Mouse (Mus musculus): ENCODE results near the gene Gpr84. TPM values are rescaled to one million over a fixed set of nuclear protein-coding genes. Genes with fewer than 3 reads are reported as not detected.

Gpr84 gene
- polyA plus RNA-seq, 1 experiment from 2014 or later, result 0.31 TPM

DNA sequence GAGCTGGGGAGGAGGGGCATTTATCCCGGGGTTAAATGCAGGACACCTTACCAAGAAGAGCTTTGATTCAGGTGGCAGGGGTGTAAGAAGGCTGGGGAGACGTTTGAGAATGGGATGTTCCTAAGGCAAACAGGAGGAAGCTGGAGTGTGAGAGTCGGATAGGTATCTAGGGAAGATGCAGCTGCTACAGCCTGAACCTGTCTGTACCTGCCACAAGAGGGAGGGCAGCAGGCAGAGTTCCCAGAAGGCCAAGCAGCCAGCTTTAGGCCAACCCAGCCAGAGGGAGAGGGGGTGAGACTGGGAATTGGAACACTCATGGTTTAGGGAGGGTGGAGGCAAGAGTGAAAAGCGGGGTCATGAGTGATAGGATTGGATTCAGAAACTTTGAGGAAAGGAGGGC is 30.4 kb upstream of the Gpr84 start:
- H3K27me3 ChIP-seq (ENCODE audit: control insufficient read depth, insufficient read depth, low read length), result peaks cover 12% of the 10 kb centered on the region
- H3K9ac ChIP-seq (ENCODE audit: low read length), result no peak overlapping the region
- H3K4me3 ChIP-seq (ENCODE audit: low read depth, low read length), result no peak overlapping the region
- peaks cover 22% of the 10 kb centered on the region for H3K4me1 ChIP-seq (ENCODE audit: control insufficient read depth, insufficient read depth, low read length)
- peaks cover 6% of the 10 kb centered on the region; the same call in 1 of the 2 replicates for H3K36me3 ChIP-seq (ENCODE audit: control insufficient read depth, insufficient read depth, low read length)
- no peak for ATAC-seq (ENCODE audit: insufficient number of reproducible peaks, low FRiP score, low TSS enrichment, low read depth)
- no peaks in the 10 kb centered on the region for H3K9me3 ChIP-seq (ENCODE audit: control insufficient read depth, low read length)
- H3K4me2 ChIP-seq (ENCODE audit: low read depth, severe bottlenecking), result no peak overlapping the region
- 15% methylated on average over 4 of the region's 4 CpGs for WGBS
- DNase-seq (ENCODE audit: low spot score), result peak; percentile 36
- no peak overlapping the region for H3K27ac ChIP-seq (replicated peaks; ENCODE audit: low read depth, low read length)

- Histone ChIP-seq H3K9me3 (ENCODE audit: control insufficient read depth, low read length) (no peaks in the 10 kb centered on the region), H3K9ac (ENCODE audit: low read length) (peak within 1 kb of the TSS; percentile 32), H3K4me3 (ENCODE audit: low read depth, low read length) (peak within 1 kb of the TSS; percentile 49), H3K36me3 (ENCODE audit: control insufficient read depth, insufficient read depth, low read length) (0 out of 2 replicates have a peak, but pooled peaks cover 2% of the 10 kb centered on the region), H3K4me2 (ENCODE audit: low read depth, severe bottlenecking) (peak within 1 kb of the TSS; percentile 88), H3K4me1 (ENCODE audit: control insufficient read depth, insufficient read depth, low read length) (peaks cover 26% of the 10 kb centered on the region), H3K27ac (replicated peaks; ENCODE audit: low read depth, low read length) (no peak within 1 kb of the TSS), H3K27me3 (ENCODE audit: control insufficient read depth, insufficient read depth, low read length) (peaks cover 12% of the 10 kb centered on the region)
- ATAC-seq (ENCODE audit: insufficient number of reproducible peaks, low FRiP score, low TSS enrichment, low read depth) (0 out of 2 replicates have a peak, but pooled peaks have one; percentile 14), DNase-seq (ENCODE audit: low spot score) (peak; percentile 65)
- WGBS, result under 1% methylated on average over 26 of the region's 26 CpGs
These were observed 29.5 kb upstream of the Gpr84 start, which contains the start of gene Zfp385a for GRCm38 (mm10) chr15:103339961-103340337. TSS of gene Zfp385a (minus strand) at chr15:103340093.

DNA sequence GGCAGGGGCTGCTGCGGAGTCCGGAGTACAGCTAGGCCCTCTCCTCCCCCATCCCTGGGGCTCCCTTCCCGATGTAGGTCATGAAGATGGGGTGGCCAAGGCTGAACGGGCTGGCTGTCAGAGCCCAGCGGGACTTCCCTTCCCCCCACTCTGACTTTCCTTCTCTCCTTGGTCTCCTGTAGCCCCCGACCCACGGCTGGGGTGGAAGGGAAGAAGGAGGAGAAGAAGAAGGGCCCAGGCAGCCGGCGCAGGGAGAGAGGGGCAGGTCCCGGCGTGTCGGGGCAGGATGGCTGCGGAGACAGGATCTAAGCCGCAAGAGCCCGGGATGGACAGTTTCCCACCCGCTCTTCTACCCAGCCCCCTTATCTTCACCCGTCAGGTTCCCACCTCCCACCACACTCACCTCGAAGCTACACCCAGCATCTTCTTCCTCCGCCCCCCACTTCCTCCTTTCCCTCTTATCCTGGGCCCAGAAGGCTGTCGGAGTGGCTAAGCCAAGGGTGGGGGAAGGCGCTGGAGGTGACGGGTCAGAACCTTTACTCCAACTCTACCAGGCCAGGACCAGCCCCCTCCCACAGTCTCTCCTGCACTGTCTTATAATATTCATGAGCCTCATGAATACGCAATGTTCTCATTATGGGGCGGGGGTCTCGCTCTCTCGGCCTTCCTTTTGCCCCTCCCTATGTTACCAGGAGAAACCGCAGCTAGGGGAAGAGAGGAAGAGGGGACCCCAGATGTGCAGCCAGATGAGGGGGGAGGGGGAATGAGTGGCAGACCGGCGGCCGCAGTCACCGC is 29.0 kb upstream of the Gpr84 start:
- 0 out of 2 replicates have a peak, but pooled peaks have one; percentile 7 for ATAC-seq (ENCODE audit: insufficient number of reproducible peaks, low FRiP score, low TSS enrichment, low read depth)
- peak; percentile 43 for DNase-seq (ENCODE audit: low spot score)
- WGBS, result 3% methylated on average over 30 of the region's 31 CpGs
- Histone ChIP-seq H3K9me3 (ENCODE audit: control insufficient read depth, low read length) (no peaks in the 10 kb centered on the region), H3K27me3 (ENCODE audit: control insufficient read depth, insufficient read depth, low read length) (peaks cover 12% of the 10 kb centered on the region), H3K4me2 (ENCODE audit: low read depth, severe bottlenecking) (peak overlapping the region; percentile 88), H3K9ac (ENCODE audit: low read length) (peak overlapping the region; percentile 32), H3K36me3 (ENCODE audit: control insufficient read depth, insufficient read depth, low read length) (no peaks in the 10 kb centered on the region), H3K4me3 (ENCODE audit: low read depth, low read length) (peak overlapping the region; percentile 49), H3K4me1 (ENCODE audit: control insufficient read depth, insufficient read depth, low read length) (peaks cover 31% of the 10 kb centered on the region), H3K27ac (replicated peaks; ENCODE audit: low read depth, low read length) (no peak overlapping the region)

GRCm38 (mm10) chr15:103338829-103339165 is 28.4 kb upstream of the Gpr84 start:
- Histone ChIP-seq H3K27ac (replicated peaks; ENCODE audit: low read depth, low read length) (no peak overlapping the region), H3K9ac (ENCODE audit: low read length) (no peak overlapping the region), H3K4me1 (ENCODE audit: control insufficient read depth, insufficient read depth, low read length) (peaks cover 37% of the 10 kb centered on the region), H3K4me3 (ENCODE audit: low read depth, low read length) (peak overlapping the region; percentile 49; the same call in 1 of the 2 replicates), H3K9me3 (ENCODE audit: control insufficient read depth, low read length) (no peaks in the 10 kb centered on the region), H3K36me3 (ENCODE audit: control insufficient read depth, insufficient read depth, low read length) (no peaks in the 10 kb centered on the region), H3K27me3 (ENCODE audit: control insufficient read depth, insufficient read depth, low read length) (peaks cover 12% of the 10 kb centered on the region), H3K4me2 (ENCODE audit: low read depth, severe bottlenecking) (peak overlapping the region; percentile 88)
- 23% methylated on average over 4 of the region's 4 CpGs for WGBS
- ATAC-seq (ENCODE audit: insufficient number of reproducible peaks, low FRiP score, low TSS enrichment, low read depth) (no peak), DNase-seq (ENCODE audit: low spot score) (no peak)

- H3K9ac ChIP-seq (ENCODE audit: low read length), result no peak overlapping the region
- no peak overlapping the region for H3K27ac ChIP-seq (replicated peaks; ENCODE audit: low read depth, low read length)
- H3K36me3 ChIP-seq (ENCODE audit: control insufficient read depth, insufficient read depth, low read length), result no peaks in the 10 kb centered on the region
- H3K27me3 ChIP-seq (ENCODE audit: control insufficient read depth, insufficient read depth, low read length), result peaks cover 12% of the 10 kb centered on the region
- no peak overlapping the region for H3K4me2 ChIP-seq (ENCODE audit: low read depth, severe bottlenecking)
- no peak for ATAC-seq (ENCODE audit: insufficient number of reproducible peaks, low FRiP score, low TSS enrichment, low read depth)
- DNase-seq (ENCODE audit: low spot score), result no peak
- no peak overlapping the region for H3K4me3 ChIP-seq (ENCODE audit: low read depth, low read length)
- H3K9me3 ChIP-seq (ENCODE audit: control insufficient read depth, low read length), result no peaks in the 10 kb centered on the region
- H3K4me1 ChIP-seq (ENCODE audit: control insufficient read depth, insufficient read depth, low read length), result peaks cover 43% of the 10 kb centered on the region
- 7% methylated on average over 11 of the region's 11 CpGs for WGBS
These were observed 26.7 kb upstream of the Gpr84 start for GRCm38 (mm10) chr15:103336996-103337667.

DNA sequence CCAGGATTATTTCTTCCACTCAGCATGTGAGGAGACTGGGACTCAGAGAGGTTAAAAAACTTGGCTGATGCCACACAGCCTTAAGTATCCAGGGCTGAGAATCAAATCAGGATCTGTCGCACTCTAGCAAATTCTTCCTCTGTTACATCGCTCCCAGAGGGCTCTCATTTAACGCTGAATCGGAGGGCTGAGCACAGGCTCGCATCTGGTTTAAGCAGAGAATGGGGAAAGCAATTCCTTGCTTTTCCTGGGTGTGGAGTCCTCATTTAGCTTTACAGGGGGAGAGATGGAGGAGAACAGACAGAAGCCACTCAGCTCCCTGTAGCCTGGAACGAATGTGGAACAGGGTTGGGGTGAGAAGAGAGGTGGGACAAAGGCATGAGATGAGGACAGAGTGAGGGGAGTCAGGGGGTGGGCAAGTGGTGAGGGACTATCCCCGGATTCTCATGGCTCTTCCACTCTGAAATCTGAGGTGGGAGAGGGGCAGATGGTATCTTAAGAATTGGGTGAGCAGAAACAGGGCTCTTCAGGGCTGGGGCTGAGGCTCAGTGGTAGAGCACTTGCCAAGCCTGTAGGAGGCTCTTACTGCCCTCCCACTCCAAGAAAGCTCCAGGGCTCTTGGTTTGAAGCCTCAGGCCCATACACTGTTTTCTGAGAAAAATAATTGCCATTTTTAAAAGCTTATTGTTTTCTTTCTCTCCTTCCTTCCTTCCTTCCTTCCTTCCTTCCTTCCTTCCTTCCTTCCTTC is 25.2 kb upstream of the Gpr84 start:
- DNase-seq (ENCODE audit: low spot score) (no peak), ATAC-seq (ENCODE audit: insufficient number of reproducible peaks, low FRiP score, low TSS enrichment, low read depth) (no peak)
- Histone ChIP-seq H3K36me3 (ENCODE audit: control insufficient read depth, insufficient read depth, low read length) (no peaks in the 10 kb centered on the region), H3K9ac (ENCODE audit: low read length) (no peak overlapping the region), H3K27me3 (ENCODE audit: control insufficient read depth, insufficient read depth, low read length) (peaks cover 7% of the 10 kb centered on the region), H3K9me3 (ENCODE audit: control insufficient read depth, low read length) (no peaks in the 10 kb centered on the region), H3K4me1 (ENCODE audit: control insufficient read depth, insufficient read depth, low read length) (peaks cover 39% of the 10 kb centered on the region), H3K4me2 (ENCODE audit: low read depth, severe bottlenecking) (no peak overlapping the region; the same call in 1 of the 2 replicates), H3K4me3 (ENCODE audit: low read depth, low read length) (no peak overlapping the region), H3K27ac (replicated peaks; ENCODE audit: low read depth, low read length) (no peak overlapping the region)
- 26% methylated on average over 7 of the region's 7 CpGs for WGBS

DNA sequence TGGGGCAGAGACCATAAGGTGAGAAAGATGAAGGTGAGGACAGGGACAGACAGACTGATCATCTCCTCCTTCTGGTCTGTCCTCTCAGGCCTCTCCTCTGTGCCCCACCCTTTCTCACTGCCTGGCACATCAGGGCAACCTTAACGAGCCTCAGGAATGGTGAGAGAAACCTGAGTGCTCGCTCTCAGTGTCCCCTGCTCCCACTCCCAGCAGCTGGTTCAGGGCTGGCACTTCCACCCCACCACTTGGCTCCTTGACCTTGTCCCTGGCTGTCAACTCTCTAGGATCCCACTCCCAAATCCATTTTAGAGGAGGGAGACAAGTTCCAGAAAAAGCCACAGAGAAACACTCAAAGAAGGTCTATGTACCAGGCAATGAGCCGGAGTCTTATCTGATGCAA is 24.6 kb upstream of the Gpr84 start:
- peaks cover 36% of the 10 kb centered on the region for H3K4me1 ChIP-seq (ENCODE audit: control insufficient read depth, insufficient read depth, low read length)
- no peak overlapping the region for H3K9ac ChIP-seq (ENCODE audit: low read length)
- H3K27me3 ChIP-seq (ENCODE audit: control insufficient read depth, insufficient read depth, low read length), result 0 out of 2 replicates have a peak, but pooled peaks cover 2% of the 10 kb centered on the region
- no peak for DNase-seq (ENCODE audit: low spot score)
- ATAC-seq (ENCODE audit: insufficient number of reproducible peaks, low FRiP score, low TSS enrichment, low read depth), result no peak
- 59% methylated on average over 3 of the region's 3 CpGs for WGBS
- H3K36me3 ChIP-seq (ENCODE audit: control insufficient read depth, insufficient read depth, low read length), result no peaks in the 10 kb centered on the region
- no peak overlapping the region for H3K4me3 ChIP-seq (ENCODE audit: low read depth, low read length)
- H3K9me3 ChIP-seq (ENCODE audit: control insufficient read depth, low read length), result no peaks in the 10 kb centered on the region
- no peak overlapping the region for H3K27ac ChIP-seq (replicated peaks; ENCODE audit: low read depth, low read length)
- no peak overlapping the region for H3K4me2 ChIP-seq (ENCODE audit: low read depth, severe bottlenecking)

DNA sequence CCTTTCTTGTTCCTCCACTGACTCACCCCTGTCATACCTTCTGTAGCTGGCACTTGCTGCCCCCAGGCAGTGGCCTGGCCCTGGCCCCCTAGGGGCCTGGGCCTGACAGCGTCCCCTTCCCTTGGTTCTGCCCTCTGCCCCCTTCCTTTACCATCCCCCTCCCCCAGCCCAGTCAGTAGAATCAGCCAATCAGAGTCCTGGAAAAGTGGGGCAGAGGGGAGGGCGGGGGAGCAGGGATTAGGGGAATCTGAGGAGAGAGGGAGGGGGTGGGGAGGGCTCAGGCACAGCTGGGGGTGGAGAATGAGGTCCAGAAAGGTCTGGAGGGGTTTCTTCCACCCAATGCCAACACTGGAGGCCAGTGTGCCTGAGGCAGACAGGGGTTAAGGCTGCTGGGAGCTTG is 23.8 kb upstream of the Gpr84 start:
- H3K9me3 ChIP-seq (ENCODE audit: control insufficient read depth, low read length), result no peaks in the 10 kb centered on the region
- H3K36me3 ChIP-seq (ENCODE audit: control insufficient read depth, insufficient read depth, low read length), result no peaks in the 10 kb centered on the region
- ATAC-seq (ENCODE audit: insufficient number of reproducible peaks, low FRiP score, low TSS enrichment, low read depth) (peak; percentile 45; the same call in 1 of the 2 replicates), DNase-seq (ENCODE audit: low spot score) (peak; percentile 42)
- H3K27me3 ChIP-seq (ENCODE audit: control insufficient read depth, insufficient read depth, low read length), result 0 out of 2 replicates have a peak, but pooled peaks cover 2% of the 10 kb centered on the region
- H3K4me2 ChIP-seq (ENCODE audit: low read depth, severe bottlenecking), result peak overlapping the region; percentile 17; the same call in 1 of the 2 replicates
- 8% methylated on average over 2 of the region's 2 CpGs for WGBS
- H3K9ac ChIP-seq (ENCODE audit: low read length), result peak overlapping the region; percentile 30; the same call in 1 of the 2 replicates
- H3K27ac ChIP-seq (replicated peaks; ENCODE audit: low read depth, low read length), result no peak overlapping the region
- H3K4me1 ChIP-seq (ENCODE audit: control insufficient read depth, insufficient read depth, low read length), result peaks cover 31% of the 10 kb centered on the region
- no peak overlapping the region for H3K4me3 ChIP-seq (ENCODE audit: low read depth, low read length)

Measured in limb, embryonic 11.5 days (tissue).